Mouse (Mus musculus) cerebellum, adult 2 months (tissue): ENCODE data around the gene Pecr.

Experiments
- CTCF ChIP-seq: fragments of 200-500 bp; IDR thresholded peaks from 2 replicates; pipeline ENCODE4 v1.5.1; 2011; ENCODE audit warnings: low read depth, mild to moderate bottlenecking, control low read depth, low read length, moderate library complexity, borderline replicate concordance; ENCODE audit not compliant: insufficient read depth
- POLR2A ChIP-seq: fragments of 200-500 bp; IDR thresholded peaks from 2 replicates; pipeline ENCODE4 v1.6.1; 2011; ENCODE audit warnings: low read length, control low read depth, borderline replicate concordance; ENCODE audit not compliant: insufficient read depth

GRCm38 (mm10) chr1:72226887-72227481 is 57.1 kb downstream of the Pecr start:
- TF ChIP-seq POLR2A (no peak), CTCF (no peak)
